Mouse (Mus musculus) liver, adult 2 months (tissue): ENCODE measurements around the gene Calcrl. TPM values are rescaled to one million over a fixed set of nuclear protein-coding genes. Genes with fewer than 3 reads are reported as not detected.
A peak's percentile ranks its signal among the peaks of the same experiment; 100 is the strongest.

Experiments
- DNase-seq: peaks from one replicate; pipeline ENCODE4 v3.0.0-alpha.2; 2011; ENCODE audit warnings: low read depth, low spot score; ENCODE audit errors: extremely low read depth
- H3K27ac ChIP-seq: fragments of 200-500 bp; replicated peaks from 2 replicates; pipeline ENCODE4 v1.5.1; 2012; ENCODE audit warnings: low read depth, mild to moderate bottlenecking, control low read depth, inconsistent platforms, low read length; ENCODE audit not compliant: insufficient read depth
- H3K27me3 ChIP-seq: fragments of 200-500 bp; 2 replicates; pipeline ENCODE4 v1.6.1; 2012; ENCODE audit warnings: mild to moderate bottlenecking, moderate library complexity, low read length, inconsistent platforms; ENCODE audit not compliant: control insufficient read depth, insufficient read depth
- H3K36me3 ChIP-seq: fragments of 200-500 bp; 2 replicates; pipeline ENCODE4 v1.6.1; 2012; ENCODE audit warnings: low read length, inconsistent platforms; ENCODE audit not compliant: control insufficient read depth, insufficient read depth
- H3K4me1 ChIP-seq: fragments of 200-500 bp; 2 replicates; pipeline ENCODE4 v1.6.1; 2011; ENCODE audit warnings: low read length; ENCODE audit not compliant: control insufficient read depth, insufficient read depth
- H3K4me3 ChIP-seq: fragments of 200-500 bp; 2 replicates; pipeline ENCODE4 v1.5.1; 2011; ENCODE audit warnings: low read depth, mild to moderate bottlenecking, control low read depth, low read length, moderate library complexity; ENCODE audit not compliant: insufficient read depth
- H3K79me2 ChIP-seq: fragments of 200-500 bp; 2 replicates; pipeline ENCODE4 v1.6.1; 2012; ENCODE audit warnings: inconsistent platforms, mild to moderate bottlenecking, low read length, moderate library complexity; ENCODE audit not compliant: control insufficient read depth, insufficient read depth
- H3K9ac ChIP-seq: fragments of 200-500 bp; 2 replicates; pipeline ENCODE4 v1.6.1; 2012; ENCODE audit warnings: low read depth, mild to moderate bottlenecking, control low read depth, inconsistent platforms, low read length
- CTCF ChIP-seq: fragments of 200-500 bp; IDR thresholded peaks from 2 replicates; pipeline ENCODE4 v1.5.1; 2011; ENCODE audit warnings: low read depth, low read length, control low read depth
- POLR2A ChIP-seq: fragments of 200-500 bp; IDR thresholded peaks from 2 replicates; pipeline ENCODE4 v1.6.1; 2011; ENCODE audit warnings: low read length, control low read depth; ENCODE audit not compliant: insufficient read depth; ENCODE audit errors: extremely low read depth
- WGBS: fragments of 180-500 bp; shearing (Covaris S2); methylation state at CpG from one replicate; pipeline ENCODE4 v1.1.7; 2018; 5-methylcytosine and 5-hydroxymethylcytosine counted together
- polyA plus RNA-seq: library from polyadenylated mRNA; depleted of rRNA; stranded (reverse); fragments of >200 nt; gene quantifications from 2 replicates; pipeline ENCODE4 v1.2.3, GENCODE M21; 2012
- total RNA-seq: library from RNA; depleted of rRNA; stranded (reverse); fragments of >200 nt; gene quantifications from 2 replicates; pipeline ENCODE4 v1.2.3, GENCODE M21; 2014

Calcrl gene
- total and polyA plus RNA-seq, 2 experiments = 7.5 to 31.3 TPM

- Histone ChIP-seq H3K27me3 (no peaks in the 10 kb centered on the region), H3K9ac (no peak overlapping the region), H3K36me3 (peaks cover 6% of the 10 kb centered on the region; the same call in 1 of the 2 replicates), H3K27ac (no peak overlapping the region), H3K79me2 (no peaks in the 10 kb centered on the region), H3K4me1 (no peaks in the 10 kb centered on the region; the same call in 1 of the 2 replicates), H3K4me3 (no peak overlapping the region)
- no peak for TF ChIP-seq CTCF
- TF ChIP-seq POLR2A = no peak
- no peak for DNase-seq
- 67% methylated on average over 2 of the region's 2 CpGs for WGBS
These were observed 81.5 kb downstream of the Calcrl start for GRCm38 (mm10) chr2:84343756-84344155.

GRCm38 (mm10) chr2:84337774-84338450, 87.3 kb downstream of the Calcrl start:
- WGBS = 23% methylated on average over 1 of the region's 1 CpGs

GRCm38 (mm10) chr2:84336331-84336730, 88.9 kb downstream of the Calcrl start:
- 66% methylated on average over 4 of the region's 4 CpGs for WGBS
- H3K36me3 ChIP-seq = peaks cover 2% of the 10 kb centered on the region; the same call in 1 of the 2 replicates
- TF ChIP-seq CTCF (no peak), POLR2A (no peak)
- H3K79me2 ChIP-seq = no peaks in the 10 kb centered on the region
- H3K27ac ChIP-seq = no peak overlapping the region
- H3K27me3 ChIP-seq = no peaks in the 10 kb centered on the region
- peak; percentile 33 for DNase-seq
- H3K9ac ChIP-seq = no peak overlapping the region
- no peaks in the 10 kb centered on the region; the same call in 1 of the 2 replicates for H3K4me1 ChIP-seq
- no peak overlapping the region for H3K4me3 ChIP-seq

More at GRCm38 (mm10) chr2:84337774-84338450, 87.3 kb downstream of the Calcrl start:
- no peak for TF ChIP-seq POLR2A
- TF ChIP-seq CTCF = no peak
- Histone ChIP-seq H3K4me3 (no peak overlapping the region), H3K9ac (no peak overlapping the region), H3K27me3 (no peaks in the 10 kb centered on the region), H3K27ac (no peak overlapping the region), H3K79me2 (no peaks in the 10 kb centered on the region), H3K36me3 (peaks cover 2% of the 10 kb centered on the region; the same call in 1 of the 2 replicates), H3K4me1 (no peaks in the 10 kb centered on the region; the same call in 1 of the 2 replicates)
- peak; percentile 86 for DNase-seq

GRCm38 (mm10) chr2:84316185-84316805, 108.9 kb downstream of the Calcrl start:
- Histone ChIP-seq H3K79me2 (no peaks in the 10 kb centered on the region), H3K27me3 (no peaks in the 10 kb centered on the region), H3K4me1 (peaks cover 2% of the 10 kb centered on the region; the same call in 1 of the 2 replicates), H3K36me3 (no peaks in the 10 kb centered on the region), H3K9ac (no peak overlapping the region), H3K4me3 (no peak overlapping the region), H3K27ac (no peak overlapping the region)
- TF ChIP-seq POLR2A (no peak), CTCF (no peak)
- 32% methylated on average over 4 of the region's 4 CpGs for WGBS
- DNase-seq = no peak

- Histone ChIP-seq H3K4me3 (no peak overlapping the region), H3K27ac (no peak overlapping the region), H3K4me1 (no peaks in the 10 kb centered on the region; the same call in 1 of the 2 replicates), H3K79me2 (no peaks in the 10 kb centered on the region), H3K9ac (no peak overlapping the region), H3K36me3 (no peaks in the 10 kb centered on the region), H3K27me3 (no peaks in the 10 kb centered on the region)
- no peak for DNase-seq
- 56% methylated on average over 5 of the region's 5 CpGs for WGBS
- TF ChIP-seq POLR2A (no peak), CTCF (no peak)
These were observed 128.7 kb downstream of the Calcrl start for GRCm38 (mm10) chr2:84296517-84296916.

GRCm38 (mm10) chr2:84295068-84295467, 130.1 kb downstream of the Calcrl start:
- no peaks in the 10 kb centered on the region for H3K27me3 ChIP-seq
- no peaks in the 10 kb centered on the region for H3K79me2 ChIP-seq
- no peak for TF ChIP-seq POLR2A
- TF ChIP-seq CTCF = no peak
- no peak for DNase-seq
- no peaks in the 10 kb centered on the region; the same call in 1 of the 2 replicates for H3K4me1 ChIP-seq
- no peak overlapping the region for H3K27ac ChIP-seq
- H3K4me3 ChIP-seq = no peak overlapping the region
- no peaks in the 10 kb centered on the region for H3K36me3 ChIP-seq
- no peak overlapping the region for H3K9ac ChIP-seq
- 41% methylated on average over 2 of the region's 2 CpGs for WGBS
